9 mouse cellular contexts compared by ENCODE assay signal in genomic region chr5:45474215-45474614, GRCm38 (mm10). TPM values are rescaled to one million over a fixed set of nuclear protein-coding genes. Genes with fewer than 3 reads are reported as not detected.
DNase-seq lines count a peak whose midpoint lies in the region; ATAC-seq lines count a peak whose summit lies in the region.
"Had no signal": no experiment of that assay in that cellular context is flagged by ENCODE, and none has a peak within 500 bp of the region (broad histone marks: within the 10 kb centered on the region; RNA-seq: fewer than 3 reads in every experiment).

No protein-coding gene starts in this region.

- no peaks in the 10 kb centered on the region for H3K36me3 ChIP-seq in midbrain, embryonic 11.5 days (ENCODE audit: control insufficient read depth, insufficient read depth, low read length)
- H3K36me3 ChIP-seq in midbrain, embryonic 10.5 days, result no peaks in the 10 kb centered on the region
- no peaks in the 10 kb centered on the region for H3K36me3 ChIP-seq in hindbrain, embryonic 14.5 days (replicated peaks; ENCODE audit: control insufficient read depth, insufficient read depth)
- no peaks in the 10 kb centered on the region for H3K36me3 ChIP-seq in limb, embryonic 13.5 days
- H3K36me3 ChIP-seq in neural tube, embryonic 15.5 days, result no peaks in the 10 kb centered on the region

- no peak overlapping the region for H3K9ac ChIP-seq in midbrain, embryonic 11.5 days (ENCODE audit: low read length)
- no peak overlapping the region for H3K9ac ChIP-seq in hindbrain, embryonic 14.5 days
- H3K9ac ChIP-seq in limb, embryonic 13.5 days, result no peak overlapping the region
- H3K9ac ChIP-seq in neural tube, embryonic 15.5 days (replicated peaks), result no peak overlapping the region

- H3K4me3 ChIP-seq in midbrain, embryonic 11.5 days (ENCODE audit: low read depth, low read length), result no peak overlapping the region
- no peak overlapping the region for H3K4me3 ChIP-seq in midbrain, embryonic 10.5 days
- H3K4me3 ChIP-seq in hindbrain, embryonic 14.5 days (replicated peaks; ENCODE audit: low read length), result no peak overlapping the region
- H3K4me3 ChIP-seq in limb, embryonic 13.5 days, result no peak overlapping the region
- no peak overlapping the region for H3K4me3 ChIP-seq in neural tube, embryonic 15.5 days (replicated peaks)

- peak; percentile 55 for ATAC-seq in midbrain, embryonic 11.5 days (ENCODE audit: low FRiP score)
- ATAC-seq in common myeloid progenitor, adult 5-6 weeks (replicated peaks; ENCODE audit: low read depth, poor library complexity, severe bottlenecking), result peak; percentile 97
- ATAC-seq in hindbrain, embryonic 14.5 days (ENCODE audit: low FRiP score), result no peak
- peak; percentile 54; the same call in 1 of the 2 replicates for ATAC-seq in limb, embryonic 13.5 days (ENCODE audit: low FRiP score, low read depth)
- ATAC-seq in neural tube, embryonic 15.5 days (ENCODE audit: low FRiP score), result peak; percentile 65; the same call in 1 of the 2 replicates

- H3K27me3 ChIP-seq in midbrain, embryonic 11.5 days (ENCODE audit: control insufficient read depth, insufficient read depth, low read length), result no peaks in the 10 kb centered on the region
- no peaks in the 10 kb centered on the region for H3K27me3 ChIP-seq in midbrain, embryonic 10.5 days (ENCODE audit: low read depth, poor library complexity, severe bottlenecking)
- H3K27me3 ChIP-seq in hindbrain, embryonic 14.5 days (ENCODE audit: control insufficient read depth, insufficient read depth, low read length), result no peaks in the 10 kb centered on the region
- H3K27me3 ChIP-seq in limb, embryonic 13.5 days, result no peaks in the 10 kb centered on the region
- no peaks in the 10 kb centered on the region; the same call in 1 of the 2 replicates for H3K27me3 ChIP-seq in neural tube, embryonic 15.5 days (replicated peaks)

- H3K27ac ChIP-seq in midbrain, embryonic 11.5 days (ENCODE audit: low read depth, low read length), result no peak overlapping the region
- no peak overlapping the region for H3K27ac ChIP-seq in midbrain, embryonic 10.5 days (replicated peaks)
- H3K27ac ChIP-seq in hindbrain, embryonic 14.5 days, result no peak overlapping the region
- no peak overlapping the region for H3K27ac ChIP-seq in limb, embryonic 13.5 days
- H3K27ac ChIP-seq in neural tube, embryonic 15.5 days (replicated peaks), result no peak overlapping the region

- no peak overlapping the region for H3K4me2 ChIP-seq in midbrain, embryonic 11.5 days
- no peak overlapping the region for H3K4me2 ChIP-seq in hindbrain, embryonic 14.5 days (replicated peaks)
- H3K4me2 ChIP-seq in limb, embryonic 13.5 days (replicated peaks), result no peak overlapping the region
- H3K4me2 ChIP-seq in neural tube, embryonic 15.5 days, result no peak overlapping the region

- WGBS in midbrain, embryonic 11.5 days, result 32% methylated on average over 6 of the region's 6 CpGs
- 32% methylated on average over 6 of the region's 6 CpGs for WGBS in midbrain, embryonic 10.5 days
- WGBS in hindbrain, embryonic 14.5 days, result 37% methylated on average over 6 of the region's 6 CpGs
- WGBS in limb, embryonic 13.5 days, result 29% methylated on average over 6 of the region's 6 CpGs
- 32% methylated on average over 6 of the region's 6 CpGs for WGBS in neural tube, embryonic 15.5 days

- no peaks in the 10 kb centered on the region for H3K4me1 ChIP-seq in midbrain, embryonic 11.5 days (ENCODE audit: control insufficient read depth, insufficient read depth, low read length)
- H3K4me1 ChIP-seq in midbrain, embryonic 10.5 days, result peaks cover 4% of the 10 kb centered on the region; the same call in 1 of the 2 replicates
- H3K4me1 ChIP-seq in hindbrain, embryonic 14.5 days (replicated peaks; ENCODE audit: control insufficient read depth, insufficient read depth, low read length), result no peaks in the 10 kb centered on the region
- H3K4me1 ChIP-seq in limb, embryonic 13.5 days, result peaks cover 13% of the 10 kb centered on the region
- H3K4me1 ChIP-seq in neural tube, embryonic 15.5 days, result peaks cover 6% of the 10 kb centered on the region; the same call in 1 of the 2 replicates

- H3K9me3 ChIP-seq in midbrain, embryonic 11.5 days (ENCODE audit: control insufficient read depth, low read length), result no peaks in the 10 kb centered on the region
- H3K9me3 ChIP-seq in midbrain, embryonic 10.5 days (replicated peaks), result no peaks in the 10 kb centered on the region
- H3K9me3 ChIP-seq in hindbrain, embryonic 14.5 days (ENCODE audit: control insufficient read depth, low read length), result no peaks in the 10 kb centered on the region
- H3K9me3 ChIP-seq in limb, embryonic 13.5 days, result no peaks in the 10 kb centered on the region
- no peaks in the 10 kb centered on the region for H3K9me3 ChIP-seq in neural tube, embryonic 15.5 days (replicated peaks)

- DNase-seq in midbrain, embryonic 11.5 days (ENCODE audit: low spot score, missing footprints), result peak; percentile 94
- DNase-seq in midbrain, embryonic 10.5 days (ENCODE audit: low spot score), result no peak
- peak; percentile 56 for DNase-seq in Muller cell, postnatal 12 days (ENCODE audit: inconsistent ontology term)
- peak; percentile 93 for DNase-seq in hindbrain, embryonic 14.5 days (ENCODE audit: low spot score)
- no peak for DNase-seq in testis, postnatal 14 days (ENCODE audit: low spot score)

RNA-seq across cellular contexts. Expression of gene Lap3, which starts 19.0 kb away (rescaled TPM):
- 84.7 and 85.8 TPM in 2 replicates for polyA plus RNA-seq in midbrain, embryonic 11.5 days (2014; fragmentation: Nextera tagmentation; extraction: Ambion mirVana)
- polyA plus RNA-seq in midbrain, embryonic 10.5 days (2016; fragmentation: Nextera tagmentation; extraction: Ambion mirVana), result 86.9 and 103 TPM in 2 replicates
- total RNA-seq in common myeloid progenitor, adult 5-6 weeks (2017), result 56.7 and 95.1 TPM in 2 replicates
- 35.3 and 38.6 TPM in 2 replicates for polyA plus RNA-seq in hindbrain, embryonic 14.5 days (2014; fragmentation: Nextera tagmentation; extraction: Ambion mirVana)
- polyA plus RNA-seq in limb, embryonic 13.5 days (2015; fragmentation: Nextera tagmentation; extraction: Ambion mirVana), result 78.2 and 78.8 TPM in 2 replicates
- 33.5 and 43.9 TPM in 2 replicates for polyA plus RNA-seq in neural tube, embryonic 15.5 days (2015; fragmentation: Nextera tagmentation; extraction: Ambion mirVana)

RNA-seq across cellular contexts. Expression of gene Clrn2, which starts 20.7 kb away (rescaled TPM):
- 0.86 and 1.2 TPM in 2 replicates for polyA plus RNA-seq in midbrain, embryonic 11.5 days (2014; fragmentation: Nextera tagmentation; extraction: Ambion mirVana)
- polyA plus RNA-seq in midbrain, embryonic 10.5 days (2016; fragmentation: Nextera tagmentation; extraction: Ambion mirVana), result 0.29 TPM in 1 of 2 replicates, not detected in the other
- total RNA-seq in common myeloid progenitor, adult 5-6 weeks (2017), result not detected in 2 replicates
- polyA plus RNA-seq in hindbrain, embryonic 14.5 days (2014; fragmentation: Nextera tagmentation; extraction: Ambion mirVana), result 0.22 and 0.35 TPM in 2 replicates
- not detected in 2 replicates for polyA plus RNA-seq in limb, embryonic 13.5 days (2015; fragmentation: Nextera tagmentation; extraction: Ambion mirVana)
- not detected in 2 replicates for polyA plus RNA-seq in neural tube, embryonic 15.5 days (2015; fragmentation: Nextera tagmentation; extraction: Ambion mirVana)
- polyA plus RNA-seq: lung, embryonic 16.5 days had no signal

RNA-seq across cellular contexts. Expression of gene Qdpr, which starts 24.2 kb away (rescaled TPM):
- 102 and 110 TPM in 2 replicates for polyA plus RNA-seq in midbrain, embryonic 11.5 days (2014; fragmentation: Nextera tagmentation; extraction: Ambion mirVana)
- polyA plus RNA-seq in midbrain, embryonic 10.5 days (2016; fragmentation: Nextera tagmentation; extraction: Ambion mirVana), result 127 and 128 TPM in 2 replicates
- 65.7 and 66.0 TPM in 2 replicates for total RNA-seq in common myeloid progenitor, adult 5-6 weeks (2017)
- polyA plus RNA-seq in hindbrain, embryonic 14.5 days (2014; fragmentation: Nextera tagmentation; extraction: Ambion mirVana), result 96.6 and 105 TPM in 2 replicates
- 122 and 128 TPM in 2 replicates for polyA plus RNA-seq in limb, embryonic 13.5 days (2015; fragmentation: Nextera tagmentation; extraction: Ambion mirVana)
- 143 and 155 TPM in 2 replicates for polyA plus RNA-seq in neural tube, embryonic 15.5 days (2015; fragmentation: Nextera tagmentation; extraction: Ambion mirVana)

RNA-seq across cellular contexts. Expression of gene Med28, which starts 45.8 kb away (rescaled TPM):
- polyA plus RNA-seq in midbrain, embryonic 11.5 days (2014; fragmentation: Nextera tagmentation; extraction: Ambion mirVana), result 284 and 309 TPM in 2 replicates
- 293 TPM in 2 replicates for polyA plus RNA-seq in midbrain, embryonic 10.5 days (2016; fragmentation: Nextera tagmentation; extraction: Ambion mirVana)
- total RNA-seq in common myeloid progenitor, adult 5-6 weeks (2017), result 26.8 and 32.7 TPM in 2 replicates
- polyA plus RNA-seq in hindbrain, embryonic 14.5 days (2014; fragmentation: Nextera tagmentation; extraction: Ambion mirVana), result 251 and 253 TPM in 2 replicates
- 256 and 263 TPM in 2 replicates for polyA plus RNA-seq in limb, embryonic 13.5 days (2015; fragmentation: Nextera tagmentation; extraction: Ambion mirVana)
- 240 and 257 TPM in 2 replicates for polyA plus RNA-seq in neural tube, embryonic 15.5 days (2015; fragmentation: Nextera tagmentation; extraction: Ambion mirVana)

Comparison
In these comparisons a context has a peak if more than half of its experiments do, and no peak if none do; other contexts are left out.
1. DNase-seq: peak in midbrain, embryonic 11.5 days (single experiment), Muller cell, postnatal 12 days (single experiment) and hindbrain, embryonic 14.5 days (single experiment); none in midbrain, embryonic 10.5 days (single experiment) and testis, postnatal 14 days (single experiment).